Mouse (Mus musculus) brain, embryonic 14.5 days (tissue): ENCODE data around the gene Actg1. TPM values are rescaled to one million over a fixed set of nuclear protein-coding genes. Genes with fewer than 3 reads are reported as not detected.
"Not testable (repeated sequence)": the region's sequence is repeated elsewhere in the genome, so short reads cannot be mapped to it uniquely, and the experiment has no call there.

Source experiments
- DNase-seq: peaks from one replicate; pipeline ENCODE4 v3.0.0-alpha.2; 2011; ENCODE audit warnings: low read depth
- CTCF ChIP-seq: fragments of 200-500 bp; IDR thresholded peaks from 2 replicates; pipeline ENCODE4 v1.5.1; 2012; ENCODE audit warnings: inconsistent platforms, mild to moderate bottlenecking, moderate library complexity, borderline replicate concordance; ENCODE audit not compliant: insufficient read depth, insufficient read length; ENCODE audit errors: extremely low read depth
- POLR2A ChIP-seq: fragments of 200-500 bp; IDR thresholded peaks from 2 replicates; pipeline ENCODE4 v1.6.1; 2012; ENCODE audit warnings: mild to moderate bottlenecking, inconsistent platforms, borderline replicate concordance; ENCODE audit not compliant: poor library complexity, insufficient read depth, insufficient read length, severe bottlenecking; ENCODE audit errors: extremely low read depth
- polyA plus RNA-seq: library from polyadenylated mRNA; depleted of rRNA; stranded (reverse); fragments of >200 nt; gene quantifications from 2 replicates; pipeline ENCODE4 v1.2.3, GENCODE M21; 2012

The Actg1 gene
- polyA plus RNA-seq, 1 experiment, result 3,108 TPM

DNA sequence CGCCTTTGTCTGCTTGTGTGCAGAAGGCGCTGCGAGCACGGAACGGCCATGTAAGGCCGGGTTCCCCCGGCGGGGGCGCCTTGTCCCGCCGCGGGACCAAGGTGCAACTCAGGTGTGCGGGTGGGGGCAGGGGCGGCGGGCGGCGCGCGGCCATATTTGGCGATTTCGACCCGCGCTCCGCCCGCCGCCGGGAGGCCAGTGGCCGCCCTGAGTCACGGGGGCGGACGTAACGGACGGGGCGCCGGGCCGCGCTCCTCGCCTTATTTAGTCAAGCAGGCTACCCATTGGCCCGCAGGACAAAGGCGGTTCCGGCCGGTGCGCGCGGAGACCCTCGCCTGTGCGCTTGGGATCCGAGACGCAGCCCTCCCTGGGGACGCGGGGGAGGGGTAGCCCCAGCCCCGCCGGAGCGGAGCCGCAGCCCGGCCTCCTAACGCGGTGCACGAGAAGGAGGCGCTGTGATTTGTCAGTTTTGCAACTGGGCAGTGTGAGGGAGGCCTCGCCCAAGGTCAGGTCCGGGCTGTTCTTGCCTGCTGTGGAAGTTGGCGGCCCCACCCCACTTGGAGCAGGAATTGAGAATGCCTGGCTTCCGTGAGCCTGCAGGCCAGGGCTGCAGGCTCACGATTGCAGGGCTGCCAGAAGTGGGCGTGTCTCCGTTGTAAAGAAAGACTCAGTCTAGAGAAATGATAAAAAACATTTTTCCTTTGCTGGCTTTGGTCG is 1.8 kb upstream of the Actg1 start:
- TF ChIP-seq CTCF, result no peak
- TF ChIP-seq POLR2A, result peak; percentile 45

DNA sequence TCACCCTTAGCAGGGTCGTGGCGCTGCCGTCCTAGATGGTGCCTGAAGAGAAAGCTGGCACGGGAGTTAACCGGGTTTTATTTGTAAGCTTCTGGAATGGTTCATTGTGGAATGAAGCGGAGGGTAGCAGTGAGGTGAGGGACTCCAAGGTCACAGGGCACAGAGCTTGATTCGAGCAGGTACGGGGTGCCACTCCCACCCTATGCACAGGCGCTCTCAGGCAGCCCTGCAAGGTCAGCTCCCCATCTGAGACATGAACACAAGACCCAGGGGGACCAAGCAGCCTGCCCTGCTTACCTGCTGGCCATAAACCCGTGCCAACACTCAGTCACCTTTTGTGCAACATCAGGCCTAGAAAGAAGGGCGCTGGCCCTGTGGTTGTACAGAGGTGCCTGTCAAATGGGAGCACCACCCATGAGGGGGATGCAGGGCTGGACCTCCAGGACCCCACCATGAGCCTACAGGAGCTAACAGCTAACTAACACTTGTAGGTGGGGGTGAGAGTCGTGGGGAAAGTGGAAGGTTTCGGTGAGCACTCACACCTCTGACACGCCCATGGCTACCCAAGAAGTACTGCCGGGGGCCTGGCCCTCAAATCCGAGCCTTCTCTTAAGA is 1.1 kb upstream of the Actg1 start:
- DNase-seq, result peak; percentile 70
- no peak for TF ChIP-seq POLR2A
- no peak for TF ChIP-seq CTCF

More for the DNA sequence above, 1.8 kb upstream of the Actg1 start:
- DNase-seq, result peak; percentile 96

GRCm38 (mm10) chr11:120348684-120349370 is 485 bp upstream of the Actg1 start:
- DNase-seq, result peak; percentile 85

GRCm38 (mm10) chr11:120347301-120347700 is 1.0 kb downstream of the Actg1 start:
- TF ChIP-seq POLR2A (no peak), CTCF (no peak)
- DNase-seq, result no peak

More at GRCm38 (mm10) chr11:120348684-120349370, 485 bp upstream of the Actg1 start:
- TF ChIP-seq CTCF (no peak), POLR2A (no peak; the same call in 1 of the 2 replicates)

- DNase-seq, result not testable (repeated sequence)
Measured at GRCm38 (mm10) chr11:120346383-120347034, 1.8 kb downstream of the Actg1 start.

DNA sequence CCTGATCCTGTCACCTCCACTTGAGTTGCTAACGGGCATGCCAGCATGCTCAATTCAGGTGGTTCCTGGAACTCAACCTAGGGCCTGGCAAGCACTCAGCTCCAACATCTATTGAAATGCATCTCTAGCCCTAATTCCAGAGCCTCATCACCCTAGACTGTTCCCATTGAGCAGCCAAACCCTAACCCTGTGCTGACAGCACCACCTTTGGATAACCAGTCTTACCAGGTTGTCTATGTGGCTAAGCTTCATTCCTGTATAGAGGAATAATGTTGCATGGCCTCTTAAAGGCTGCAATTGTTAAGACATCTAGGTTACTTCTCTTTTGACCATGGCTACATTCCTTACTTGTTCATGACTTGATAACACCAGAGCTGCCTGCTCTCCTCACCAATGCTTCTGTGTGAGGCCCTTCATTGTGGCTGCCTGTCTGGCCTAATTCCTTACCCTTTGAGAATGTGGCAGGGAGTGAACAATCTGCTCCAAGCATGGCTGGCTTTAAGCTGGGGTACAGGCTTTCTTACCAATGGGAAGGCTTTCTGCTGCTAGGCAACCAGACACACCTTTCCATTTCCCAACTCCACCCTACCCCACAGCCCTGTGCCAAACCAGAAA is 3.2 kb downstream of the Actg1 start:
- TF ChIP-seq POLR2A (no peak), CTCF (no peak)

GRCm38 (mm10) chr11:120344310-120344920 is 3.9 kb downstream of the Actg1 start:
- no peak for TF ChIP-seq POLR2A
- TF ChIP-seq CTCF, result no peak
- DNase-seq, result no peak

More for the DNA sequence above, 3.2 kb downstream of the Actg1 start:
- DNase-seq, result no peak

DNA sequence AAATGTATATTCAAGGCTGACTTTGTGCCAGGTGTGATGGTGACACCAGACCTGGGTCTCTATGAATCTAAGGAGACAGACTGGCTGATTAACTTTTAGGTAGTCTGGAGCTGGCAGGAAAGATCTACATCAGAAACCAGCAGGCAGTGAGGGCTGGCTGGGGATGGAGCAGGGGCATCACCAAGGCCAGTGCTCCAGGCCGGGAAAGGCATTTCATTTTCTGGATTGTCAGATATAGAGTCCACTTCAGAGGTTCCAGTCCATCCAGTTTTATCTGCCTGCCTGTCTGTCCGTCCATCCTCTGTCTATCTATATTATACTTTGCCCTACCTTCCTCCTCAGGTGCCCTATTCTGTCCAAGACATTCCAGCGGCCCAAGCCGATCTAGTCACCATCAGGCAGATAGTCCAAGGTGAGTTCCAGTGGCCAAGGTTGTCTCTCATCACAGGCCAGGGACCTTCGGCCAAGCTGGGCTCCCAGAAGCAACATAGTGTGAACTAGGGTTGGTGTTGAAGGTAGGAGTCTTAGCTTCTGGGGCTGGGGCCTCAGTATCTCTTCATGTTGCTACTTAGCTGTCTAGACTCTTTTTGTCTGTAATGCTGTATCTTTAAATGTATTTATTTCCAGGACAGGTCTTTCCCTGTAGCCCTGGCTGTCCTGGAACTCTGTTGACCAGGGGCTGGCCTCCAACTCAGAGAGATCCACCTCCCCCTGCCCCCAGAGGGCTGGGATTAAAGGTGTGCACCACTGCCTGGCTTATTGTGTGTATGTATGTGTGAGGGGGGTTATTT is 4.6 kb downstream of the Actg1 start:
- no peak for DNase-seq
- TF ChIP-seq CTCF (no peak), POLR2A (no peak)

- DNase-seq, result no peak
- TF ChIP-seq POLR2A (no peak), CTCF (no peak)
Measured at GRCm38 (mm10) chr11:120342656-120343160, 5.6 kb downstream of the Actg1 start.

DNA sequence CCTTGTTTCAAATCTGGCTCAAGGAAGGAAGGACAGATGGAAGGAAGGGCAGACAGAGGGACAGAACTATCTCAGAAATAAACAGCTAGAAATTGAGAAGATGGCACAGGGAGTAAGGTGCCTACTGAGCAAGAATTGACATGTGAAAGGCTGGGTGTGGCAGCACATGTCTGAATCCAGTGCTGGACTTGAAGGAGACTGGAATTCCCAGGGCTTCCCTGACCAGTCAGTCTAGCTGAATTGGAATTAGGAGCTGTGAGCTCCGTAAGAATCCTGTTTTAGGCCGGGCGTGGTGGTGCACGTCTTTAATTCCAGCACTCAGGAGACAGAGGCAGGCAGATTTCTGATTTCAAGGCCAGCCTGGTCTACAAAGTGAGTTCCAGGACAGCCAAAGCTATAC is 6.7 kb downstream of the Actg1 start:
- no peak for DNase-seq
- TF ChIP-seq POLR2A, result no peak
- no peak for TF ChIP-seq CTCF

- TF ChIP-seq CTCF (no peak), POLR2A (no peak)
- DNase-seq, result no peak
Measured at GRCm38 (mm10) chr11:120339978-120340513, 8.3 kb downstream of the Actg1 start.
